Mouse (Mus musculus) left cerebral cortex, adult 11 months (tissue): ENCODE results near the gene Wscd2.

Experiments used
- DNase-seq: peaks from one replicate; pipeline ENCODE4 v3.0.0; 2022; ENCODE audit warnings: low spot score

Wscd2 gene

DNA sequence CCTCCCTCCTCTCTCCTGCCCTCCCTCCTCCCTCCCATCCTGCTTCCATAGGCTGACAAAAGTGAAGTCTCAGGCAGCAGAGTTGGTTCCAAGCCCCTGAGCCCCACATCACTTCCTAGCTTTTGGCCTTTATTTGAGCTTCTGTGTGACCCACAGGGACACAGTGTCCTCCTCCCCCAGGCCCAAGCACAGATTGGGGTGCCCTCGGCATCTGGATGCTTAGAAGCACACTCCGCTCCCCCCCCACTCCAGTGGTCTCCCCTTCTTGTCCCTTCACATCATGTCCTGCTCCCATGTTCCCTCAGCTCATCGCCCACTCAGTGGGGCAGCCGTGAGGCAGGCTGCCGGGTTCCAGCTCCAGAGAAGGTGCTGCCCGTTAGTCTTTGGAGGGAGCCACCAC, 121.0 kb downstream of the Wscd2 start:
- DNase-seq = no peak

DNA sequence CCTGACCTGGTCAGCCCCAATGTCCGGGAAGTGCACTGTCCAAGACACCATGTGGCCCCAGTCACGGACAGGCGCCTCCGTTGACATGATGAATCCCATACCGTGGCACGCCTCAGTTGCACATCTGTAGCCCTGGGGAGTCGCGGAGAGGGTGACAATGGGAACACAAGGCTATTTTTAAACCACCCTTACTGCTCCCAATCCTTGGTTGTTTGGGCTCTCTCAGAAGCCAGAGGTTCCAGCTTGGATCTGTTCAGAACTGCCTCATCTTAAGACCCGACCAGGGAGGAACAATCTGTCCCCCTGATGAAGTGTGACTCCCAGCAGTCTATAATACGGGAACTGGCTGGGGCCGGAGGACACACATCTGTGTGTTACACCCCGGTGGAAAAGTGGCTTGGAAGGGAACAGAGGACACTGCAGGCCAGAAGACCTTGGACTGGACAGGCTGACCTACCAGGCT, 121.7 kb downstream of the Wscd2 start:
- no peak for DNase-seq

DNA sequence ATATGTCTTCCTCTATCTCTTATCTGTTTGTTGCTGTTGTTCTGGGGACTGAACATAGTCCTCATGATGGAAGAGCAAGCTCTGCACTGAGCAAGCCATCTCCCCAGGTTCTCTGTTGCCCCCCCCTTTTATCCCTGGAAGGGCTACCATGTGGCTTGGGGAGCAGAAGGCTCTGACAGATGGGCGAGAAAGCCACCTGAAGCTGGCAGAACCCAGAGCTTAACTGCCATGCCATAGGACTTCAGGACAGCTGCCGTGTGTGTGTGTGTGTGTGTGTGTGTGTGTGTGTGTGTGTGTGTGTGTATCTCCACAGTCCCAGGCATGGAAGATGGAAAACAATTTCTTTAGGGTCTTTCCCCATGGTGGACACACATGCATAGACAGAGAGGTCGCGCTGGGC, 128.6 kb downstream of the Wscd2 start:
- DNase-seq = no peak

DNA sequence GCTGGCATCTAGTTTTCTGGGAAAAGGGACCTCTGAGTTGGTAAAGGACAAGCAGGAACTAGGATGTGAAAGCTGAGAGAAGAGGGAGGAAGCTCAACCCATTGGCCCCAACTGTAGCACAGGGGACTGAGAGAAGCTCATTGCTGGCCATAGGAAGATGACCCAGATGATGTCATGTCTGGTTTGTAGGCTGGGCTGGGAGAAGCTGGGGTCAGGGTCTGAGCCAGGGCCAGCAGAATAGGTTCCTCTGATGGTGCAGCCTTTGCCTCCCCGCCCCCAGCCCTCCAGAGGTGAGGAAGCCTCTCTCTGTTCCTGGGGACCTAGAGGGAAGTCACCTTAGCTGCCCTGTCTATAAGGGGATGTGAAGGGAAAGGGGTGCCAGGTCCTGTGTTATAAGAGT, 129.0 kb downstream of the Wscd2 start:
- DNase-seq = no peak

DNA sequence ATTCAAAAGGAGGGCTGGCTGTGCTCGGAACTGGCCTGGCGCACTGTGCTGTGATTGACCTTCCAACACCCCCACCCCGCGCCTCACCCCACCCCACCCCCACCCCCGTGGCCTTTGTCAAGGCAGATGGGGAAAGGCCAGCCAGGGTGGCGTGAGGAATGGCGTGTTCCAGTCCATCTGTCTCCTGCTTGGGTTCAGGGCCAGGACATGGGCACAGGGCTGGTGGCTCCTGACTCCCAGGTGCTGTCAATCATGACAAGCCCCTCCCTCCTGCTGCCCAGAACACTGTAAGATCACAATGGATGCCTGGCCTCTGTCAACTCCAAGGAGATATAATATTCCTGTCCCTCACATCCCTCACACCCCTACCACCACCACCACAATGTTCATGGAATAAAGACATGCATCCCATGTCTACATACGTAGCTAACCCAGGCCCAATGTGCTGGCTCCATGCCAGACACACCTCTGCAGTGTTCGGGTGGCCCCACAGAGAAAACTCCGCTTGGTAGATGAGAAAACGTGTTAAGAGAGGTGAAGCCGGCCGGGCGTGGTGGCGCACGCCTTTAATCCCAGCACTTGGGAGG, 130.1 kb downstream of the Wscd2 start:
- DNase-seq = no peak

DNA sequence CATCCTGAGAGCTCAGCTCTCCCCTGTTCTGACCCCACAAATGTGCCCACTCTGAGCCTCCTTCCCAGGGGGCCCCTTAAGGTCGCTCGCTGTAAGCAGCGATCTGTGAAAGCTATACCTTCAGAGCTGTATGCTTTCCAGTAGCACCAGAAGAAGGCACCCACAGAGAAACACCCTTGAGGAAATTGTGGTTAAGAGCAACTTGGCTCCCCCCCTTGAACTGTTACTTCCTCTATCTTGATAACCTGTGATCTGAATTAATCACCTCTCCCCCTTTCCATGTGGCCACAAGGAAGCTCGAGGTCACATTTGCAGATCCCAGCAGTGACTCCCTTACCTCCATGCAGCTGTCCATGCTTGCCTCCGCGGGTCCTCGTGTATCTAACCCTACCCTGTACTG, 130.9 kb downstream of the Wscd2 start:
- no peak for DNase-seq

DNA sequence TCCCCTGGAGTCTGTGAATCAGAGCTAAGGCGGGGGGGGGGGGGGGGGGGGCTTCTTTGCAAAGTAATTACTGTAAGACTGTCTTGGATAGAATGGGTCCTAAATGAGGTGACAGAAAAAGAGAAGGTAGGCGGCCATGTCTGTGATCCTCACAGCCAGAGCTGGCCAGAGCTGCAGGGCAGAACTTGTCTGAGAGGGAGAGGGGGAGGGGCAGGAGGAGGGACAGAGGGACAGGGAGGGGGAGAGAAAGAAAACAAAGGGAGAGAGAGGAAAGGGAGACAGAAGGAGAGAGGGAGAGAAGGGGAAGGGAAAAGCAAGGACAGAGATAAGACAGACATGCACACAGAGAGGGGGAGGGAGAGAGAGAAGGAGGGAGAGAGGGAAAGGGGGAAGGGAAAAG, 132.9 kb downstream of the Wscd2 start:
- no peak for DNase-seq

DNA sequence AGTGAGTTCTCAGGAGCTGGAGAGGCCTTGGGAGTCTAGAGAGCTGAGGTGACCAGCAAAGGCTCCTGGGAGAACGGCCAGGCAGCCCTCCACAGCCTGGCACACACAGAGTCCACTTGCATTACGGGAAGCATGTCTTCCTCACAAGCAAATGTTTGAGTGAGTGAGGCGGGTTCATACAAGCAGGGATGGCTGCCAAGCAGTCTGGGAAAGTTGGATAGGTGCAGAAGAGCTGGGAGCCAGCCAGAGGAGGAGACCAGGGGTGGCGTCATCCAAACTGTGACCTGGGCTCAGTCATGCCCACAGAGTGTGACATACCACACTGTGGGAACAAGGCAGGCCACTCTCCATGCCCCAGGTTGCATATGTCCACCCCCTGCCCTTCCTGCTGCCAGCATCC, 134.9 kb downstream of the Wscd2 start:
- DNase-seq = no peak

DNA sequence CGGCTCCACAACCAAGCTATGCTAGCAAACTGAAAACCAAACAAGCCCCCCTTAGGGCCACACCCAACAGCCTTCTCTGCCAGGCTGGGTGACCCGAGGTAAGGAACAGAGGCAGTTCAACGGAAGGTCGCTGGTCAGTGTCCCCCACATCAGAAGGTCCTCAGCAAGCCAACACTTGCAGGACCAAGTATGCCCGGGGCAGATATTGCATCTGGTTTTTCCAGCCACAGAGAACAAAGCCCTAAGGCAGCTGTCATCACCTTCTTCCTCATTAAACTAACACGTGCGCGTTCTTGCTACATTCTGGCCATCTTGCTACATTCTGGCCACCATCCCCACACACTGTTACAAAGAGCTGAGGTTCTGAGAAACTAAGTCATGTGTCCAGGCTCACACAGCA, 136.2 kb downstream of the Wscd2 start:
- DNase-seq = no peak

DNA sequence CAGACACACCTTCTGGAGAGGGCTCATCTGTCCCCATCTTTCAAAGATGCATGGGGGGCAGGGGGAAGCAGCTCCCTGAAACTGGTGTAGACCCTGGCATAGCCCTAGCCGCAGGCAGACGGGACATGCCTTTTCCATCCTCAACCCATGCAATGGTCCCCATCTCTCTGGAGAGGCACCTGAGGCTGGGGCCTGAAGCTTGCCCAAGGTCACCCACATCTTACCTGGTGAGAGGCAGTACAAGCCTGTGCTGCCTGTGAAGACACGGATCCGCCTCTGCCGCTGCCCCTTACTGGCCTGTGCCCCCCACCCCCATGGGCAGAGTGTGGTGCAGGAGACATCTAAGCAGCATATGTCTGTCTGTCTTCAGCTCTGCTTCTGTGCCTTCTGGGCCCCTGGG, 136.9 kb downstream of the Wscd2 start:
- DNase-seq = no peak

DNA sequence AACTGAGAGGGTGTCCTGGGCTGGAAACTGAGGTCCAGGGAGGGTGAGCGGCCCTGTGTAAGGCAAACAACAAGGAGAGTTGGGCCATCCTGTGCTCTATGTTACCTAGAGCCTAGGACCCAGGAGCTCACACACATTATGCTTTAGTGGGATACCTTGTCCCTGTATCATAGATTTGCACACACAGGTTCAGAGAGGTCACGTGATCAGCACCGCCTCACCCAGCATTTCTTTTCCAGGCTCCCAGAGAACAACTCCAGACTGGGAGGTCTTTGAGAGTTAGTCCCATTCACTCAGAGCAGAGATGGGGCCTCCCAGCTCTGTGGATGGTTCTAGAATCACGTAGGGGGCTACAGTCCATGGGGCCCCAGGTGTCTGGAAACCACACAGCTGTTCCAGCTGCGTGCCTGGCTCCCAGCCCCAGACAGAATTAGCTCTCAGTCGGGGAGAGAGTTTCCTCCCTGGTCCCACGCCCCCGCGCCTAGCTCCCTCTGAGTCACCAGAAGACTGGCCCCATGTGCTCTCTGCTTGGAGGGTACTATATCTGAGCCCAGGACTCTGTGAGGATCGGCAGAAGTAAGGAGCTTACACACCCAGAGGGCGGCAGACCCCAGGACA, 137.8 kb downstream of the Wscd2 start:
- DNase-seq = peak; percentile 43

DNA sequence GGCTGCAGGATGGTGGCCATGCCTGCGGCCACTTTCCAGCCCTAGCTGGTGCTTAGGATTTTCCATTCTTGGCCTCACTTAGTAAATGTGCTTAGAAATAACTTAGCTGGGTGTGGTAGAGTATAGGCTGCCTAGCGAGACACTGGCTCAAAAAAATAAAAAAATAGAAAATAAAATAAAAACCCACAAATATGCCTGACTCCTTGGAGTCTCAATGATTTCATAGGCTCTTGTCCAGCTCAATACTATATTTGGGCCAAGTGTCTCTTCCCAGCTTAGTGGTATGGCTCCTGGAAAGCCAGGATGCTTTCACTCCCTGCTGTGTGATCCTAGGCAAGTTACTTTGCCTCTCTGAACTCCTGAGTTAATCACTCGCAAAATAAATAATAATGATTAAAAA, 139.1 kb downstream of the Wscd2 start:
- no peak for DNase-seq

DNA sequence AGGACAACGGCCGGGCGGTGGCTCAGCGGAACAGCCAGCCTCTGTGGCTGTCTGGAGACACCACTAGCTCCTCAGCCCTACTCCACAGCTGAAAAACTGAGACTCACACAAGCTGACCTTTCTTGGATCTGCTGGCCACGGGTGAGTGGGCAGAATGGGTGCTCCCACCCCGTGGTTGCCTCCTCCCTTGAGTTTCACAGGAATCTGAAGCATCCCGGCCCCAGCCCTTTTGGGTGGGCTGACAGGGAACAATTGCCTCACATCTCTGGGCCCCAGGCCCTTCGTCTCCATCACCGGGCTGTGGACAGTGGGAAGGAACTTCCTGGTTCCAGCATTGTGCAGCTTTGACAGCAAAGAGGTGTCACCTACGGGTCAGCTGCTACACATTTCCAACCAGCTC, 140.0 kb downstream of the Wscd2 start:
- DNase-seq = no peak

DNA sequence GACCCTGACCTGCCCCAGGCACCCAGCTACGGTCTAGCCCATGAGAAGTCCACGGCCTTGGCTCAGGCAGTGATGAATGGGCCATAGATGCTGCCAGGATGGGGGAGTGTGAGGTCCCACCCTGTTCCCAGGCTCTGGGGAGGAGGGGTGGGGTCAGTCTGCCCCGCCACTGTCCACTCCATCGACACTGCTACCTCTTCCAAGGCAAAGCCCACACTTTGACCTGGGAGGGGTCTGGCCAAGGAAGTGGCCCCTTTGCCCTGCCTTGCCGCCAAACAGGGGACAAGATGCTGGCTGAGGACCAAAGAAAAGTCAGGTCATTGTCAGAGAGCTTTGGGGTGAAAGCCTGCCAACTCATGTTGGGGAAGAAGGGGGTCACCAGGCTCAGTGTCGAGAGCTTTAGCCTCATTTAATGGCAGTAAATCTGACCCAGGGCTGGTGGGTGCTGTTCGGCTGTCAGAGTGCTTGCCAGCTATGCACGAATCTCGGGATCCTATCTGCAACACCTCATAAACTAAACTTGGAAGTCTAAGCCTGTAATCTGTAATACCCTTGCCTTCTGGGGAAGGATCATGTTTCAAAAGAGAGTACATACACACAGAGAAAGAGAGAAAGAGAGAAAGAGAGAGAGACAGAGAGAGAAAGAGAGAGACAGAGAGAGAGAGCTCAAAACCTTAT, 143.0 kb downstream of the Wscd2 start:
- no peak for DNase-seq

DNA sequence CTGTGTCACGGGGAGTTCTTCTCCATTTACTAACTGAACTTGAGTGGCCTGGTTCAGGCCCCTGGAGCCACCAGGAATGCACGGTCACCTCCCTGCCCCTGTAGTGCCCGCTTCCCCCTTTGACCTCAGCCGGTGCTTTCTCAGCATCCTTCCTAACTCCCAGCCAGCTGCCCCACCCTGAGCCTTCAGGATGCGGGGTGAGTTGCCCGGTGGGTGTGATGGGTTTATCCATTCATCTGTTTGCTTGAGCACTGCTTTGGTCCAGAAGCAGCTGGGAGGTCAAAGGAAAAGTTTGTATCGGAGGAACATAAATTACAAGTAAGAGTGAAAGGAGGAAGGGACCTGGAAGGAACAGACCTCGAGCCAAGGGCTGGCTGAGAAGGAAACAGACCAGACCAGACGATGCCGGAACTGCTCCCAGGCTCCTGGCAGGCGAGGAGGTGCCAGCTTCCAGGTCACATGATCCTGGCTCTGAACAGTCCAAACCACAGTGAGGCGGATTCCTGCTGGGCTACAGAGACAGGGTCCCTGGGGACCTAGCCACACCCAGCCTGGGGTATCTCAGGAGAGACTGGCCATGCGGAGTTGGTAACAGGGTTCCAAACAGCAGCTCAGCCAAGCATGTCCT, 144.0 kb downstream of the Wscd2 start:
- peak; percentile 39 for DNase-seq

DNA sequence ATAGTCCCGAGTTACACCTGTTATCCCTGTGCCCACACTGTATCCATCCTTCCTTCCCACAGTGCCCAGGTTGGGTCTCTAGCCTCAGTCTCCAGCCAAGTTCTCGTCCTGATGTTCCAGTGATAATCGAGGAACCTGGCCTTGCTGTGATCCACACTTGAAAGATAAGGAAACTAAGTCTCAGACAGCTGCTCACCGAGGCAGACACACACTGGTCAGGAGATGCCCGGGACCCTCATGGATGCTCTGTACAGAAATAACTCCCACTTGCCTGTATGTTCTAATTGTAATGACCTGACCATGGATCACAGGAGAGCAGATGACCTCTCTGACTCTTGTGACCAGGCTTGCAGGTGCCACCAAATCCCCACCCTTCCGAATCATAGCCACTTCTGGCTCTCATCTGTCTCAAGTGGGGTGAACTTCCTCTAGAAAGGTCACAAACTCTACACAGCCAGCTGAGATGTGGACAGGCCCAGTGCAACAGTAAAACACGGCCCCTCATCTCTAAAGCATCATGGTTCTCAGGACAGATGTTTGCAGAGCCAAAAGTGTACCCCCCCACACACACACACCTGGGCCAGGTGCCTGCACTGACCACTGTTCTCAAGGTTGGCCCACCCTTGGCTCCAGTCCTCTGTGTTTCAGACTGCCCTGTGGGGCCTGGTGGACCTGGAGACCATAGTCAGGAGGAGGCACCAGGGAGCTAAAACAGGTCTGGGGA, 144.9 kb downstream of the Wscd2 start:
- DNase-seq = no peak

DNA sequence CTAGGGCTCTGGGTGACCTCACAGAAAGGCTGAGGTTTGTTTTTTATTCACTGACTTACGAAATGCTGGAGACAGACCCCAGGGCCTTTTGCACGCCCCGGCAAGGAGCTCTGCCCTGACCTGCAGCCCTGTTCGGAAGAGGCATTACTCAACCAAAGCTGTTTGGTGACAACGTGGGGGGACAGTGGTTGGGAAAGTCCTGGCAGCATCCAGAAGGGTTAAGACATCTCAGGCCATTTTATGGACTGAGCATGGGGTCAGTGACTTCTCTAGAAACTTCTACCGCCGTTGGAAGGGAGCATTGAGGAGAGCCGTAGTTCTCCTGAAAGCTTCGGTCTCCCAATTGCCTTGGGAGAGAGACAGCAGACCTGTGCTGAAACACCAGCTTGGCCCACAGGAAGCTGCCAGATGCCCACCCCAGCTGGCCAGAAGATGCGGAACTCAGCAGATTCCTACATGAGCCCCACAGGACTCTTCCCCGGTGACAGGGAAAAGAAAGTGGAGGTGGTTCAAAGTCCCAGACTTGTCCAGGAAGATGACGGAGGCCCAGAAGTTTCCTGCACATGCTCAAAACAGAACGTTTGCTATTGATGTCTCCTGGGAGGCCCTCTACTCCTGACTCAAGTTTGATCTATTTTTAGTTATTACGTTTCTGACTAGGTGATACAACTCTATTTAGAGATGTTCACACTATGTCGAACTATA, 145.9 kb downstream of the Wscd2 start:
- no peak for DNase-seq

DNA sequence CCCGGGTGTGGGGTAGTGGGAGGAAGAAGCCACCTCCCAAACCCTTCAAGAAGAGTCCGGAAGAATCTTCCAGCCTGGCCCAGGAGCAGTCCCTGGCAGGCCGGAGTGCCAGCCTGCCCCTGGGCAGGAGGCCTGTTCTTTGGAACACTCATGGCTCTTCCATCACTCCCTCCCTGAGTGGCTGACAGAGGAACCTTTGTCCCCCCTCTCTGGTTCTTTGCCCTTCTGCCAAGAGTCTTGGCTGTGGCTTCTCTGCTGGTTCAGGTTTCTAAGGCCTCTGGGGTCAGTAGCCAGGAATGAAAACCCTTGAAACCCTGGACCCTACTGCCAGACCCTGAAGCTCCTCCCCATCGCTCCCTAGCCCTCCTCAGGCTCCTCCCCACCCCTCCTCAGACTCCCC, 147.5 kb downstream of the Wscd2 start:
- no peak for DNase-seq

DNA sequence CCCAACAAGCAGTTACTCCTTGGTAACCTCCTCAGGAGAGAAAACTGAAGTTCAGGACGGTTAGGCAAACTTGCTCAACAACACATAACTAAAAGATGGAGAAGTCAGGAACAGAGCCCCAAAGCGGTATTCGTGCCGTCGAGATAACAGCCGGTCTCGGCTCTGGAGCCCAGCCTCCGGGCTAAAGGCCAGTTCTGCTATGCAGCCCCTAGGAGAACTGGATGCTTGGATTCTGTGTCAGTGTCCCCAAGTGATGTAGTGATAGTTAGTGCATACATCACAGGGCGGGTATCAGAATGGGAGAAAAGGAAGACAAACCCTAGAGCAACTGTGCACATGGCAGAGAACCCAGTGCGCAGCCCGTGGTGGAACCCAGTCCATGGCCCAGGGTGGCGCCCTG, 147.9 kb downstream of the Wscd2 start:
- DNase-seq = no peak

DNA sequence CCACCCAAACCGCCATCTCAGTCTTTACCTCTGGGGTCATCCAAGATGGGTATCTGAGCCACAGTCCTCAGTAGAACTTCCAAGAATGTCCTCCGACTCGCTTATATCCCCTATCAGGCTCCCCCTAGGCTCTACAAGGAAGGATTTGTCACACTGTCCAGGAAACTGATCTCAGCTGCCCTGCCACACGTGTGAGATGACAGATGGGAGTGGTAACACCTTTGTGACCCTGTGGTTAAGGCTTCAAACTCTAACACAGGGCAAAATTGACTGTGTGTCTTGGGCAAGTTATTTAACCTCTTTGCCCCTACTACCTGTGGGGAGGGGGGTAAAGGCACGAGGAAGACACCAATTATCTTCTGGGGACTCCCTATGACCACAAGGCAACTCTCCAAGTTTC, 149.0 kb downstream of the Wscd2 start:
- no peak for DNase-seq
